Mouse (Mus musculus): ENCODE data around the gene Zbtb49.

Gene Zbtb49

GRCm38 (mm10) chr5:38220328-38220912, at the start of gene Zbtb49, which contains the start of gene Lyar:
Gene Zbtb49 (minus strand): TSS chr5:38220457.
Gene Lyar (plus strand): TSS chr5:38220470.
- peak; percentile 86 for DNase-seq (ENCODE audit: low spot score)

DNA sequence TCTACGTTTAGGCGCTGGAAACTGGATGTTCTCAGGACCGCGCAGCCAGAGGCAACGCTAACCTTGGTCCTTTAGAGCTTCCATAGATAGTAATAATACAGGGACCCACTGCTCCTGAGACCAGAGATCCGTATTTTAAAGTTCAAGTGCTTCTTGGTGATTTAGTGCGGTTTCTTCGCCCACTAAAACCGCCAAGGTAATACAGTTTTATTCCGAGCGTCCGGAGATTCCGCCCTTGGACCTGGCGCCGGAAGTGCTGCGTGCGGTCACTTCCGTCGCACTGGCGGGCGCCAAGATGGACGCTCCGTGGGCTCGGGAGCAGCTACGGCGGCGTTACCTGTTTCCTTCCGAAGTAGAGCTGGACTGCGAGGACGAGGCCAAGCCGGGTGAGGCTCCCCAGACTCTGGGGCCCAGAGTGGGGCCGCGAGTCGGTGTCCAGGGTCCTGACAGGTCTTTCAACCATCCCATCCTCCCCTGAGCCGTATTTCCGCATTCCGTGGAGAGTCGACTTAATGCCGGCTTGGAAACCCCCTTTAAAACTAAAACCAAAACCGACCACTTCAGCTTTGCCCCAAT, 39.9 kb upstream of the Zbtb49 start, which contains the start of gene Tmem128:
Tmem128 (plus strand) TSS at position 79 of the 576 bp plus-strand sequence.
- peak; percentile 44 for DNase-seq (ENCODE audit: low spot score)

- DNase-seq (ENCODE audit: low spot score) = no peak
Observed at GRCm38 (mm10) chr5:38259455-38260106, 39.3 kb upstream of the Zbtb49 start.

GRCm38 (mm10) chr5:38258773-38259146, 38.5 kb upstream of the Zbtb49 start:
- no peak for DNase-seq (ENCODE audit: low spot score)

DNA sequence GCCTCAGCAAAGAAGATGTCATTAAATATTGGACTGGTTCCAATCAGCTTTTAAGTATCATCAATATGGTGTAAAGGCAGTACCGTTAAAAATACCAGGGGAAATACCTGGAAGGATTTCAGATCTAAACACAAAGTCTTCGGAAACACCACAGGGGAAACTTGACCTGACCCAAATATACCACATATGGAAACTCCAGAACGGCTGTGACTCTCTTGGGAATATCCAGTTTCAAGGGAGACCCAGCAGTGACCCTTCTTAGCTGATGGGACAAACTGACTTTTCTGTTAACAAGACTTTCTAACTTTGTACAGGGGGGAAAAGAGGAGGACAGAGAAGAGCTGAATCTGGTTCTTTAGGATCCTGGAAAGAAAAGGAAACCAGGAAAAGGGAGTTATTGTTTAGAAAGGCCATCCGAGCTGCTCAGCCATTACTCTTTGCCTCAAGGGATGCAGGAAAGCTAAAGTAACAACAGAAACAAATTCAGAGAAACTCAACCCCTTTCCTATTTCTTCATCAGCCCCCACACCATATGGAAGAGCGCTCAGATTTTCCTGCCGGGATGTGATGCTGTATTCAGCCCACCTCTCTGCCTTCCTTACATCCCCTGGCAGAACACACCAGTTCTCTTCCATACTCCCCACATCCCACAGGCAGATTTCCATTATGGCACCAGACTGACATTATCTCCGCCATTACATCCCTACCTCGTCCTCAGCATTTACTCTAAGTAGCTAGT, 37.9 kb upstream of the Zbtb49 start:
- DNase-seq (ENCODE audit: low spot score) = no peak

DNA sequence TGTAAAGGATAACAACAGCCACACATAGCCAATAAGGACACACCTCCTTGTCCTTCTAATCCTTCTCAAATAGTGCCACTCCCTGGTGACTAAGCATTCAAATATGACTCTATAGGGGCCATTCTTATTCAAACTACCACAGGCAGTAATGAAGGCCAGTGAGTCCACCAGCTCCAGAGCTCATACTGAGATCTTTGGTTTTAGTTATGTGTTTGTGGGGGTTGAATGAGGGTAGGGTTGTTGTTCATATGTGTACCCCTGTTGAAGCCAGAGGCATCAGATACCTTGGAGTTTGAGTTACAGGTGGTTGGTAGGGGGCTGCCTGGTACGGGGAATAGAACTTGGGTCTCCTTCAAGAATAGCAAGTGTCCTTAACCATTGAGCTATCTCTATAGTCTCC, 36.3 kb upstream of the Zbtb49 start:
- no peak for DNase-seq (ENCODE audit: low spot score)

DNA sequence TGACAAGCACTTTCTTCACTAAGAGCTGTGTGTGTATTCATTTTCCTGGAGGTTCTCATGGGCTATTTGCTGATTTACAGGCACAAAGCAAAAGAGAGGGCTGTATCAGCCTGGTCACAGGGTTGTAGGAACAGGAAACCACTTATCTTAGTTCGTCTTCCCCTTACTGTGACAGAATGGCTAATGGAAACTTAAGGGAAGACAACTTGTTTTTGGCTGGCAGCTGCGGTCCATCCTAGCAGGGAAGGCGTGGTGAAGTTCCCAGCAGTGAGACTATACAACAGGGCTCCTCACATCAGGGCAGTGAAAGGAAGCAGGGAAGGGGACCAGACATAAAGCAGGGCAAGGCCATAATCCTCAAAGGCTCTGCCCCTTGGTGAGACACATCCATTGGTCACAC, 35.4 kb upstream of the Zbtb49 start:
- DNase-seq (ENCODE audit: low spot score) = no peak

GRCm38 (mm10) chr5:38255195-38255594, 34.9 kb upstream of the Zbtb49 start:
- no peak for DNase-seq (ENCODE audit: low spot score)

- no peak for DNase-seq (ENCODE audit: low spot score)
Observed at GRCm38 (mm10) chr5:38241966-38242365, 21.7 kb upstream of the Zbtb49 start.

GRCm38 (mm10) chr5:38241473-38241834, 21.2 kb upstream of the Zbtb49 start:
- no peak for DNase-seq (ENCODE audit: low spot score)

- no peak for DNase-seq (ENCODE audit: low spot score)
Observed at GRCm38 (mm10) chr5:38240727-38241472, 20.6 kb upstream of the Zbtb49 start.

- no peak for DNase-seq (ENCODE audit: low spot score)
Observed at GRCm38 (mm10) chr5:38236627-38237026, 16.4 kb upstream of the Zbtb49 start.

GRCm38 (mm10) chr5:38235422-38235821, 15.2 kb upstream of the Zbtb49 start:
- DNase-seq (ENCODE audit: low spot score) = no peak

- peak; percentile 32 for DNase-seq (ENCODE audit: low spot score)
Observed at GRCm38 (mm10) chr5:38219771-38220307, 418 bp downstream of the Zbtb49 start.

DNA sequence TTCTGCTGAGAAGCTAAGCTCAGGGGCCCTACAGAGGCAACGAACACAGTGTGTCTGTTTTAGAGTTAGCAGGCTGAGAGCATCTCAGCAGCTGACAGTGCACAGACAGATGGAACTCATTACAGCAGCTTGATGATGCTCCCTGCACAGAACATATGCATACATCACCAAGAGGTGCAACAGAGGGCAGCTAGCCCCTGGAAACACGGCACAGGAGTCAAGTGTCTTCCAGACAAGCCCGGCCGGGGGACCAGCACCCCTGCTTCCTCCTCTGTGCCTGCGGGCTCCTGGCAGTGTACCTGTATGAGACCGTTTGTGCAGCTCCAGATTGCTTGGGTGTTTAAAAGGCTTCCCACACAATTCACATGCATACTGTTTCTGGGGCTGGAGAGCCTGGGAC, 7.2 kb downstream of the Zbtb49 start:
- DNase-seq (ENCODE audit: low spot score) = no peak

- no peak for DNase-seq (ENCODE audit: low spot score)
Observed at GRCm38 (mm10) chr5:38211691-38212090, 8.6 kb downstream of the Zbtb49 start.

DNA sequence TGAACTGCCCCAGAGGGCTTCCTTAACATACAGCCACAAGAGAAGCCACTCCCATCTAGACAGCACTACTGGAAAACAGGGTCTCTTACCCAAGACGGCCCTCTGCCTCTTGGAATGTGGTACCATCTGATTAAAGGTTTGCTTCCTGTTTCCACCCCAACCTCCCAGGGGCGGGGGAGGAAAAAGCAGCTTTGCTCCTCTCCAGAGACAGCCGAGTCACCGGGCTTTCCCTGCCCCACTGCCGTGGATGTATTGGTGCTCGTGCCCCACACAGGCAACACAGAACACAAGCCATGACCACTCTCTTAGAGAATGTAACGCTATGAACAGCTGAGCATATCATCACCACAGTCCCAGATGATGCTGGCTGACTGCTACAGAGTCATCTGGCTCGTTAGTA, 11.3 kb downstream of the Zbtb49 start:
- no peak for DNase-seq (ENCODE audit: low spot score)

- DNase-seq (ENCODE audit: low spot score) = no peak
Observed at GRCm38 (mm10) chr5:38205303-38205726, 14.9 kb downstream of the Zbtb49 start.

GRCm38 (mm10) chr5:38199686-38200085, 20.6 kb downstream of the Zbtb49 start:
- DNase-seq (ENCODE audit: low spot score) = no peak

DNA sequence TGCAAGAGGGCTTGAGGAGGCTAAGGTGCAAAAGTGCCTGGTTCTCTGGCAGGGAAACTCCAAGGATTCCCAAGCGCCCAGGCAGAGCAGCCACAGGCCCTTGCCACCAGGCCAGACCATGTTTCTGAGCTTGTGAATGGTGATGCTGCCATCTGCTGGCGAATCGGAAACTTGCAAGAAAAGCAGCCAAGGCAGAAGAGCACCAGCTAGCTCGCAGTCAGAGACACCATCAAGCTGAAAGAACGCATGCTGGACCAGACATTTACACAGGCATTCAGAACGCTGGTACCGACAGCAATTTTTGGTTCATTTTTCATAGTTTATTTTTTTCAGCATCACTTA, 22.8 kb downstream of the Zbtb49 start:
- peak; percentile 78 for DNase-seq (ENCODE audit: low spot score)

DNA sequence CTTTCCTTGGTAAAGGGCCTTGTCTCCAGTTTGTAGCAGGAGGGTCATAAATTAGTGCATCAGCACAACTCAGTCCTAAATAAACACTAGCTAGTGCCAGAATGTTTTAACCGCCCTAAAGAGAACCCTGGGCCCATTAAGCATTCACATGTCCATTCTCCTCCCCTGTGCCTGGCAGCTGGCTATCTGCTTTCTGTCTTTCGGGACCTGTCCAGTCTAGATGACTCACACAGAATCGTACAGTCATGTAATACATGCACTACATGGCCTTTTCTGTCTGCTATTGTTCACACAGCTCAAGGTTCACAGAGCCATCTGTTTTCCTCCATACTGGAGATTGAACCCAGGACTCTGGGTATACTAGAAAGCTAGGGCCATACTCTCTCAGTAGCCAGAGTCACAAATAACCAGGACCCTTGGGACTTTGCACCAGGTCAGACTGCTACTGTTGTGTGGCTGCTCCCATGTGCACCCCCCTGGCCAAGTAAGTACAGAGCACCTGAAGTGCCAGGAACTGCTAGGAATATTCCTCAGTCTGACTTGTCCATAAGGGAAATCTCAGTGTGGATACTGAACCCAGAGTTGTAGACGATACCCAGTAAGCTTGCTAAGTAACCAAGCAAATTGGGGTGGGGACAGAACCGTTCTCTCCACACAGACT, 23.3 kb downstream of the Zbtb49 start:
- DNase-seq (ENCODE audit: low spot score) = no peak

All from left cerebral cortex, adult 11 months (tissue).